Mouse (Mus musculus) heart, embryonic 16.5 days (tissue): Measurements from ENCODE around the gene Olfr763. TPM values are rescaled to one million over a fixed set of nuclear protein-coding genes. Genes with fewer than 3 reads are reported as not detected.
"Not testable (repeated sequence)": the region's sequence is repeated elsewhere in the genome, so short reads cannot be mapped to it uniquely, and the experiment has no call there.

Experiments
- ATAC-seq: fragments of 200-750 bp; cut with Nextera tagmentation; replicated peaks from 2 replicates; pipeline ENCODE4 v1.8.0; 2017; ENCODE audit warnings: moderate number of reproducible peaks; ENCODE audit not compliant: insufficient read depth, low FRiP score; ENCODE audit errors: extremely low read depth
- H3K27ac ChIP-seq: fragments of 300-500 bp; sonication (generic); 2 replicates; pipeline ENCODE4 v1.5.1; 2014; ENCODE audit warnings: mild to moderate bottlenecking, low read length, control low read depth, moderate library complexity
- H3K27me3 ChIP-seq: fragments of 300-500 bp; sonication (generic); 2 replicates; pipeline ENCODE4 v1.6.1; 2014; ENCODE audit warnings: low read length, mixed read lengths; ENCODE audit not compliant: control insufficient read depth, insufficient read depth
- H3K36me3 ChIP-seq: fragments of 300-500 bp; sonication (generic); 2 replicates; pipeline ENCODE4 v1.6.1; 2014; ENCODE audit not compliant: control insufficient read depth, insufficient read depth
- H3K4me1 ChIP-seq: fragments of 300-500 bp; sonication (generic); 2 replicates; pipeline ENCODE4 v1.6.1; 2014; ENCODE audit warnings: low read length, mixed read lengths; ENCODE audit not compliant: control insufficient read depth, insufficient read depth
- H3K4me2 ChIP-seq: fragments of 300-500 bp; sonication (generic); 2 replicates; pipeline ENCODE4 v1.6.1; 2014; ENCODE audit warnings: low read depth, mild to moderate bottlenecking, control low read depth, low read length
- H3K4me3 ChIP-seq: fragments of 300-500 bp; sonication (generic); 2 replicates; pipeline ENCODE4 v1.5.1; 2014; ENCODE audit warnings: mild to moderate bottlenecking, control low read depth, low read length
- H3K9ac ChIP-seq: fragments of 300-500 bp; sonication (generic); 2 replicates; pipeline ENCODE4 v1.6.1; 2014; ENCODE audit warnings: low read length, control low read depth
- H3K9me3 ChIP-seq: fragments of 300-500 bp; sonication (generic); replicated peaks from 2 replicates; pipeline ENCODE4 v1.6.1; 2016; ENCODE audit warnings: low read length; ENCODE audit not compliant: control insufficient read depth
- WGBS: fragments of 180-500 bp; shearing (Covaris S2); extraction: QIAGEN DNeasy Blood & Tissue Kit; methylation state at CpG from one replicate; pipeline ENCODE4 v1.1.7; 2014; 5-methylcytosine and 5-hydroxymethylcytosine counted together
- polyA plus RNA-seq: library from polyadenylated mRNA; unstranded; fragments of >200 nt; fragmentation: Nextera tagmentation; extraction: Ambion mirVana; gene quantifications from 2 replicates; pipeline ENCODE4 v1.2.1, GENCODE M21; 2015

Gene Olfr763
- polyA plus RNA-seq, 1 experiment from 2014 or later = not detected

DNA sequence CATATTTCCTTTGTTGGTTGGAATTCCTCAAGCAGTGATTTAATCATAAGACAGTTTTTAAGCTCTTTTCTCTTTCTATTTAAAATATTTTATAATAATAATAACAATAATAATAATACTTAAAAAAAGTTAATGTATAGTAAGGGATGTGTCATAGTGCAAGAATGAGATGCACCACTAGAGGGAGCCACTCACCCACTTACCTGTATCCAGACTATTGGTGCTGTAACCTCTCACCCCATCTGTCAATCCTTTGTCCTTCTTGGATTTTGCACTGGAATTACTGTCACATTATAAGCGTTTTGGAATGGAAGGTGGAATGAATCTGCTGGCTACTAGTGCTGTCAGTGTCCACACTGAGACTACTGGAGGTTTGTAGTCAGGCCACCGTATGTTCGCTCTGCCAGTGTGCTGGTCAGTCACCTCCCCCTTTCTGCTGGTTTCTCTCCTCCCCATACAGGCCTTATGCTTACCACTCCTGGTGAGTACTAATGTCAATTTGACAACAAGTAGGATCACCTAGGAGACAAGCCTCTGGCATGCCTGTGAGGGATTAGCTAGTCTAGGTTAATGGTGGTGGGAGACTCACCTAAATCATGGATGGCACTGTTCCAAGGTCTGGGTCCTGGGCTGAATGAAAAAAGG lies 15.5 kb downstream of the Olfr763 start:
- 61% methylated on average over 3 of the region's 3 CpGs for WGBS
- Histone ChIP-seq H3K4me2 (no peak overlapping the region), H3K27me3 (no peaks in the 10 kb centered on the region), H3K9ac (no peak overlapping the region), H3K9me3 (no peaks in the 10 kb centered on the region), H3K4me1 (no peaks in the 10 kb centered on the region), H3K27ac (no peak overlapping the region), H3K4me3 (no peak overlapping the region), H3K36me3 (no peaks in the 10 kb centered on the region)
- no peak for ATAC-seq

DNA sequence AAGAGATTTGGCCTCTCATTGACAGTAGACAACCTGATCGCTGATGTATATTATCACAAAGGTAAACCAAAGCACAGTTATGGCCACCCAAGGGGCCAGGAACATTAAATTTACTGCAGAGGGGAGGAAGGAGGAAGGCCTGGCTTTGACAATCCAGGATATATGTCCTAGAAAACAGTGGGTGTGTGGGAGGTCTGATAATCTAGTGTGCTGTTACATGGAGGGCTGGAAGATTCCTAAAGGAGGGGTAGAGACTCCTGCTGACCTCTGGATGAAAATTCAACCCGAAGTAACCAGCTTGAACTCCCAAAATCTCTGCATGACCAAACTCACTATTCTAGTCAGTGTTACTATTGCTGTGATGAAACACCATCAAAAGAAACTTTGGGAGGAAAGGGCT lies 17.8 kb downstream of the Olfr763 start:
- Histone ChIP-seq H3K4me1 (no peaks in the 10 kb centered on the region), H3K27ac (no peak overlapping the region), H3K9ac (no peak overlapping the region), H3K36me3 (no peaks in the 10 kb centered on the region), H3K9me3 (no peaks in the 10 kb centered on the region), H3K27me3 (no peaks in the 10 kb centered on the region), H3K4me2 (no peak overlapping the region), H3K4me3 (no peak overlapping the region)
- WGBS = 69% methylated on average over 2 of the region's 2 CpGs
- ATAC-seq = no peak

DNA sequence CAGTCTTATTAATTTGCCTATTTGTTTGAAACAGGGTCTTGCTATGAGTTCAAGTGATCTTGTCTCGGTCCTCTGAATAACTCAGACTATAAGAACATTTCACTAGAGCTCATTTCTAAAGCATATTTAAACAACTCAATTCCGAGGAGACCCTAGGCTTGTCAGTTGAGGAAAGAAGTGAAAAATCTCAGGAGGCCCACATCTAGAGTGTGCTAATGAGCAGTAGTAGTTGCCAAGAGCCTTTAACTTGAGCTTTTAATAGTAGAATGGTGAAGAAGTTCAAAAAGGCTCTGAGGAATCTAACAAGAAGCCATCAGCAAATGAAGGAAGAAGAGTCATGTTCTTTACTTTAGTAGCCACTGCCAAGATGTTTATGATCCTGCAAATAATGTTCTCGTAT lies 29.2 kb downstream of the Olfr763 start, which contains the start of gene Olfr764-ps1:
TSS of gene Olfr764-ps1 (minus strand) at position 101 of the 400 bp plus-strand sequence.
- no peaks in the 10 kb centered on the region for H3K4me1 ChIP-seq
- no peak for ATAC-seq

DNA sequence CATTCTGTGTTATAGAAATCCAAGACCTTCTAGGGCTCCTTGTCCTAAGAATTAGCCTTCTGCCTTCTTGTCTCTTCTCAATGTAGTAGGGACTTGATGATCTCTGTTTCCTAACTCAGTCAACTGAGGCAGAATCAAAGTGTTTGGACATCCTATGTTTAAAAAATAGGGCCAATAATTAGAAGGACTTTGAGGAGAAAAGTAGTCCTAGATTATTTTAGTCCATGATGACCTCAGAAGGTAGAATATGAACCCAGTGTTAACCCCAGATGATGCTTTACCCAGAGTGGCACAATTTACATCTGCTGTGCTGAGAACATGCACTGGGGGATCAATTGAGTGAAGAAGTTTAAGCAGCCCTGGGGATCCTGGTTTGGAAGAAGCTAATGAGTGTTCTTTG lies 39.3 kb downstream of the Olfr763 start, which contains the start of gene Olfr765:
TSS of gene Olfr765 (minus strand) at position 101 of the 400 bp plus-strand sequence.
- H3K4me1 ChIP-seq, H3K36me3 ChIP-seq, H3K9ac ChIP-seq, H3K4me2 ChIP-seq, H3K9me3 ChIP-seq, ATAC-seq, H3K4me3 ChIP-seq, H3K27me3 ChIP-seq, H3K27ac ChIP-seq: not testable (repeated sequence)

More for the DNA sequence above, 29.2 kb downstream of the Olfr763 start, which contains the start of gene Olfr764-ps1:
- WGBS = 62% methylated on average over 3 of the region's 3 CpGs
- H3K27me3 ChIP-seq = no peaks in the 10 kb centered on the region
- no peak within 1 kb of the TSS for H3K4me3 ChIP-seq
- H3K36me3 ChIP-seq = no peaks in the 10 kb centered on the region
- no peak within 1 kb of the TSS for H3K4me2 ChIP-seq
- no peaks in the 10 kb centered on the region for H3K9me3 ChIP-seq
- no peak within 1 kb of the TSS for H3K9ac ChIP-seq
- H3K27ac ChIP-seq = no peak within 1 kb of the TSS

Other genes starting within 250 kb of the Olfr763 start
- gene Mmp19, start 219.9 kb upstream of the Olfr763 start, polyA plus RNA-seq = 1.3 and 2.4 TPM in 2 replicates
- gene Dnajc14, start 206.7 kb upstream of the Olfr763 start, polyA plus RNA-seq = 40.3 and 42.2 TPM in 2 replicates
- 16.2 and 18.1 TPM in 2 replicates for gene Tmem198b, start 206.4 kb upstream of the Olfr763 start, polyA plus RNA-seq
- gene Sarnp, start 193.5 kb upstream of the Olfr763 start, polyA plus RNA-seq = 154 and 169 TPM in 2 replicates
- gene Ormdl2, start 189.1 kb upstream of the Olfr763 start, polyA plus RNA-seq = 41.4 and 43.0 TPM in 2 replicates
- gene Gdf11, start 119.1 kb upstream of the Olfr763 start, polyA plus RNA-seq = 1.7 and 2.0 TPM in 2 replicates
- 402 and 430 TPM in 2 replicates for gene Cd63, start 109.8 kb upstream of the Olfr763 start, polyA plus RNA-seq
- gene Rdh5, start 87.9 kb upstream of the Olfr763 start, polyA plus RNA-seq = 13.0 and 14.6 TPM in 2 replicates
- 224 and 225 TPM in 2 replicates for gene Bloc1s1, start 86.8 kb upstream of the Olfr763 start, polyA plus RNA-seq
- gene Itga7, start 77.0 kb upstream of the Olfr763 start, polyA plus RNA-seq = 10.3 and 11.9 TPM in 2 replicates
- 0.67 TPM in 1 of 2 replicates, not detected in the other for gene Mettl7b, start 49.8 kb upstream of the Olfr763 start, polyA plus RNA-seq
- not detected in 2 replicates for gene Olfr9, start 21.4 kb upstream of the Olfr763 start, polyA plus RNA-seq
- gene Olfr764-ps1, start 29.1 kb downstream of the Olfr763 start, polyA plus RNA-seq = not detected in 2 replicates
- gene Olfr765, start 39.2 kb downstream of the Olfr763 start, polyA plus RNA-seq = not detected in 2 replicates
- gene Olfr766-ps1, start 58.2 kb downstream of the Olfr763 start, polyA plus RNA-seq = not detected in 2 replicates
- gene Olfr767, start 72.1 kb downstream of the Olfr763 start, polyA plus RNA-seq = not detected in 2 replicates
- not detected in 2 replicates for gene Olfr768, start 88.6 kb downstream of the Olfr763 start, polyA plus RNA-seq
- gene Olfr769, start 107.1 kb downstream of the Olfr763 start, polyA plus RNA-seq = not detected in 2 replicates
- gene Olfr770, start 128.2 kb downstream of the Olfr763 start, polyA plus RNA-seq = not detected in 2 replicates
- gene Olfr771, start 154.0 kb downstream of the Olfr763 start, polyA plus RNA-seq = not detected in 2 replicates
- gene Olfr772, start 167.1 kb downstream of the Olfr763 start, polyA plus RNA-seq = not detected in 2 replicates
- not detected in 2 replicates for gene Olfr773, start 176.6 kb downstream of the Olfr763 start, polyA plus RNA-seq
- gene Olfr774, start 225.4 kb downstream of the Olfr763 start, polyA plus RNA-seq = not detected in 2 replicates
- gene Olfr775, start 237.6 kb downstream of the Olfr763 start, polyA plus RNA-seq = not detected in 2 replicates
- not detected in 2 replicates for gene Olfr776, start 248.3 kb downstream of the Olfr763 start, polyA plus RNA-seq